Mouse (Mus musculus) heart, embryonic 11.5 days (tissue): ENCODE data around the gene Sema3b. TPM values are rescaled to one million over a fixed set of nuclear protein-coding genes. Genes with fewer than 3 reads are reported as not detected.
"Not testable (repeated sequence)": the region's sequence is repeated elsewhere in the genome, so short reads cannot be mapped to it uniquely, and the experiment has no call there.

Source experiments
- ATAC-seq: fragments of 200-750 bp; cut with Nextera tagmentation; replicated peaks from 2 replicates; pipeline ENCODE4 v1.8.0; 2017; ENCODE audit warnings: moderate library complexity; ENCODE audit not compliant: insufficient number of reproducible peaks, low FRiP score, low TSS enrichment
- H3K27ac ChIP-seq: fragments of 300-500 bp; sonication (generic); 2 replicates; pipeline ENCODE4 v1.5.1; 2014; ENCODE audit warnings: mild to moderate bottlenecking, low read depth, low read length
- H3K27me3 ChIP-seq: fragments of 300-500 bp; sonication (generic); 2 replicates; pipeline ENCODE4 v1.6.1; 2014; ENCODE audit warnings: mild to moderate bottlenecking, low read length, mixed read lengths; ENCODE audit not compliant: control insufficient read depth, insufficient read depth
- H3K36me3 ChIP-seq: fragments of 300-500 bp; sonication (generic); 2 replicates; pipeline ENCODE4 v1.6.1; 2014; ENCODE audit warnings: mild to moderate bottlenecking, low read length, moderate library complexity, mixed read lengths; ENCODE audit not compliant: control insufficient read depth, insufficient read depth
- H3K4me1 ChIP-seq: fragments of 300-500 bp; sonication (generic); 2 replicates; pipeline ENCODE4 v1.6.1; 2014; ENCODE audit warnings: low read length; ENCODE audit not compliant: control insufficient read depth, insufficient read depth
- H3K4me2 ChIP-seq: fragments of 300-500 bp; sonication (generic); 2 replicates; pipeline ENCODE4 v1.6.1; 2014; ENCODE audit warnings: mild to moderate bottlenecking, moderate library complexity
- H3K4me3 ChIP-seq: fragments of 300-500 bp; sonication (generic); 2 replicates; pipeline ENCODE4 v1.5.1; 2014; ENCODE audit warnings: low read depth, low read length
- H3K9ac ChIP-seq: fragments of 300-500 bp; sonication (generic); 2 replicates; pipeline ENCODE4 v1.6.1; 2014; ENCODE audit warnings: mild to moderate bottlenecking, low read depth, low read length, moderate library complexity
- H3K9me3 ChIP-seq: fragments of 300-500 bp; sonication (generic); replicated peaks from 2 replicates; pipeline ENCODE4 v1.6.1; 2016; ENCODE audit warnings: low read length; ENCODE audit not compliant: control insufficient read depth
- WGBS: fragments of 180-500 bp; shearing (Covaris S2); extraction: QIAGEN DNeasy Blood & Tissue Kit; methylation state at CpG from one replicate; pipeline ENCODE4 v1.1.7; 2014; ENCODE audit not compliant: insufficient replicate concordance; 5-methylcytosine and 5-hydroxymethylcytosine counted together
- polyA plus RNA-seq: library from polyadenylated mRNA; unstranded; fragments of >200 nt; fragmentation: Nextera tagmentation; extraction: Ambion mirVana; gene quantifications from 2 replicates; pipeline ENCODE4 v1.2.1, GENCODE M21; 2014

The Sema3b gene
- polyA plus RNA-seq, 1 experiment from 2014 or later = 5.1 TPM

DNA sequence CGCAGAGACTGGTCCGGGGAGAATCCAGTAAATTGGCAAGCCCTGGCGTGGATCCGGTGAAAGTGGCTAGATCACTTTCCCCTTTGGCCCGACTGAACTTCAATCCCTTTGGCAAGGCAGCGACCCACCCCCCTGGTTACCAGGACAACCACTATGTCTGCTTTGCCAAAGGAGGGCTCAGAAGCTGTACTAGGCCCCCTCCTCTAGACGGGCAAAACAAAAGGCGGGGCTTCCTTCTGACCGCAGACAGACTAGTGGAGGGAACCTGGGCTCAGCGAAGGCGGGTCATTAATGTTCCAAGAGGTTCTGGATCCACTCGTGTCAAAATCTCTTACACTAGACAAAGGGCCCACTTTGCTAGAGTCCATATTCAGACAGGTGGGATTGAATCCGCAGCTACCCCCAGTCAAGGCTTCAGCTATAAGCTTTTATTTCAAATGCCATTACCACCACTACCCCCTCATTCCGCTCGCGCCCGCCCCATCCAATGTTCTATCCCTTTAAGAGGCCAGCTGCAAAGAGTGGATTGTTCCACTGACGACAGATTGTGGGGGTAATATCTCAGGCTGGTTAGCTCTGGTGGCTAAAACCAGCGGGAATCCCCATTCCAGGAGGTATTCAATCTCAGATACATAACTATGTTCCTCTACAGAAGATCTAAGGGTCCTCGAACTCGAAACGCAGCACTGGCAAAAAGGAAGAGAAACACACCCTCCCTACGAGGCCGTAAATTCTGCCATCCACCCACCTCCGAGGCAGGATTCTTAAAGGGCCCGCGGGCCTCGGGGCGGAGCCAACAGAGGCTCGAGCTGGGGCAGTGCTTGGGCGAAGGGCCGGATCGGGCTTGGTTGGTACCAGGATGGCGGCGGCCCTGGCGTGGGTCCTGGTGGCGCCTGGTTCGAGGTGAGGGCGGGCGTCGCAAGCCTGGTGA is 40.4 kb downstream of the Sema3b start:
- Histone ChIP-seq H3K9me3 (no peaks in the 10 kb centered on the region), H3K27ac (peak overlapping the region; percentile 86), H3K36me3 (peaks cover 22% of the 10 kb centered on the region), H3K9ac (peak overlapping the region; percentile 92), H3K4me1 (peaks cover 46% of the 10 kb centered on the region), H3K27me3 (no peaks in the 10 kb centered on the region), H3K4me3 (peak overlapping the region; percentile 85), H3K4me2 (peak overlapping the region; percentile 93)
- under 1% methylated on average over 41 of the region's 41 CpGs for WGBS
- peak; percentile 68 for ATAC-seq

DNA sequence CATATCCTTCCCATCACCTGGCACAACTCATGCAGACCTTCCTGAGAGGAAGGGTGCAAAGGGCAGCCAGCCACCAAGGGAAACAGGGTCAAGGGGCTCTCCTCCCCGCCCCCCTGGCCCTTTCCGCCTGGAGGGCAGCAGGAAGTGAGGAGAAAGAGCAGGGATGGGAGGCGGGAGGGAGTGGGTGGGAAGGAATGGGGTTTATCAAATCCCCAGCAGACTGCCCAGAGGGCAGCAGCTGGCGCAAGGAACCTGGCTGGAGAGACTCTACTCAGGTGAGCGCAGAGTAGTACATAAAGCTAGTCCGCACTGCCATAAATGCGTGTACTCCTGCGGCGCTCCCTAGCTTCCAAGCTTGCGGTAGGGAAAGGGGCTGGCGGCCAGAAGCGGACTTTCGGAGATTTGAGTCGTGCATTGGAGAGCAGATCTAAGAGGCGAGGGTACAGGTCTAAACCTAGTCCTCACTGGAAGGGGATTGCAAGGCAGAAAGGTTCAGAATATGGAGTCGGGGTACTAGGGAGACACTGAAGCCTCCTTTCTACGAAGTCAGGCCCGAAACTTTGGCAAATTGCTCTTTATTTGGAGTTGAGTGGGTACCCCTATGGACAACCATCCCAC is 41.2 kb downstream of the Sema3b start, which contains the start of gene Hyal2:
Hyal2 (plus strand) TSS at position 244 of the 618 bp plus-strand sequence.
- ATAC-seq = no peak
- WGBS = 9% methylated on average over 18 of the region's 18 CpGs
- Histone ChIP-seq H3K36me3 (peaks cover 16% of the 10 kb centered on the region), H3K4me3 (peak within 1 kb of the TSS; percentile 85), H3K9ac (peak within 1 kb of the TSS; percentile 92), H3K27ac (peak within 1 kb of the TSS; percentile 86), H3K9me3 (no peaks in the 10 kb centered on the region), H3K27me3 (no peaks in the 10 kb centered on the region), H3K4me1 (peaks cover 46% of the 10 kb centered on the region), H3K4me2 (peak within 1 kb of the TSS; percentile 93)

DNA sequence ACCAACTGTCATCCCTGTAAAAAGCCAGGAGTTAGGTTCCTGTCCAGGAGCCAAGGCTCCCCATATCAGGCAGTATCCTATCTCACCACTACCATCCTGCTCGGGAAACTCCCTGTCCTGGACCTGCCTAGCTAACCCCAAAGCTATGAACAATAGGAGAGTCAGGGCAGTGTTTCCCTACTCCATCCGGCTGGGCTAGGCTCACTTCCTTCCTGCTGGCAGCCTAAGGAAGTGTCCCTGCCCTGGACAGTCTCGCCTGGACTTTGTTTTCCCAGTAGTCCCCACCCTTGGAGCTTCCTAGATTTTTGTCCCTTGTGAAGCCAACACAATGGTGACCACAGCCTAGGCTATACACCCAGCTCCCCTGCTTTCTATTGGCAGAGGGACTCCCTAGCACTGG is 42.2 kb downstream of the Sema3b start:
- Histone ChIP-seq H3K4me2 (peak overlapping the region; percentile 93), H3K9me3 (no peaks in the 10 kb centered on the region), H3K4me3 (peak overlapping the region; percentile 3; the same call in 1 of the 2 replicates), H3K4me1 (peaks cover 44% of the 10 kb centered on the region), H3K36me3 (peaks cover 16% of the 10 kb centered on the region), H3K27ac (peak overlapping the region; percentile 86), H3K27me3 (no peaks in the 10 kb centered on the region), H3K9ac (no peak overlapping the region)
- ATAC-seq = no peak
- WGBS = 62% methylated on average over 3 of the region's 3 CpGs

DNA sequence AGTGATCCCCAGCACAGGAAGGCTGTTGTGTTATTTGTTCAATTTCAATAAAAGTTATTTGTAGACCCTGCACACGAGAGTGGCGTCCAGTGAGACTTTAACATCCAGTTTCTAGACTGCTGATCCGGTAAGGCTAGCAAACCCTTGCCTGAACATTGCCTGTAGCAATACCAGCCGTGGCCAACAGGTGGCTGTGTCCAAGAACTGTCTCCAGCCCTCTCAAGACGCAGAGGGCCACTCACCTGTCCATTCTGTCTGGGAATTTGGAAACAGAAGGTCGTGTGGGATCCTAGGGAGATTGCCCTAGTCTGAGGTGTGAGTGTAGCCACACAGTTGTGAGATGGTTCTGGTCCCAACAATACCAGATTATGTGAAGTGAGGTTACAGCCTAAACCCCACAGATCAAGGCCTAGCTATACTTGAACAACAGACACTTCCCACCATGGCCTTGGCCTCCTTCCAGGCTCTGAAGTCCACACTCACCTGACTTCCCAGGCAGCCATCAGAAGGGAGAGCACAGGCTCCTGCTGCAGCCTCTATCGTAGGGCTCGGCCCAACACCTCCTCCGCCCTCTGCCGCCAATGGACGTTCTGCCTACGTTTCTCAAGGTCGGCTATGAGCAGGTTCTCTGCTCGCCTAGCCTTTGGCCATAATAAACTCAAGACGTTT is 42.9 kb downstream of the Sema3b start:
- Histone ChIP-seq H3K9me3 (no peaks in the 10 kb centered on the region), H3K27ac (peak overlapping the region; percentile 86), H3K4me2 (peak overlapping the region; percentile 93), H3K4me3 (0 out of 2 replicates have a peak overlapping the region, but pooled peaks have one; percentile 10), H3K36me3 (peaks cover 19% of the 10 kb centered on the region), H3K9ac (0 out of 2 replicates have a peak overlapping the region, but pooled peaks have one; percentile 39), H3K27me3 (no peaks in the 10 kb centered on the region), H3K4me1 (peaks cover 38% of the 10 kb centered on the region)
- 49% methylated on average over 15 of the region's 15 CpGs for WGBS
- ATAC-seq = no peak

DNA sequence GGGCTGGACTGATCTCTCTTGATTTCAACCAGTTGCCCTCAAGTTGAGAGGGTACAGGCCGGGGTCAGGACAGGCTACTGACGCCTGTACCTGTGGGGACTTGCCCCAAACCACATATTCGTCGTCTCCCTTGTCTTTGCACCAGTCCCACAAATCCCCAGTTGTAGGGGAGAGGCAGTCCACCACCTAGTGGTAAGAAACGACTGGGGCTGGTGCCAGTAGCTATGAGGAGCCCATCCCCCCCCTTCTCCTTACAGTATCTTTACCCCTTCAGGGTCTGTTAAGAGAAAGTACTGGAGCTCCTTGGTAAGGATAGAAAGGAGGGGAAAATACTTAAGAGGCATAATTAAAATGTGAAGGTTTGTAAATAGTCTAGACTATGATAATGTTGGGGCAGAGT is 43.5 kb downstream of the Sema3b start:
- ATAC-seq, H3K9me3 ChIP-seq, H3K9ac ChIP-seq, H3K4me3 ChIP-seq, H3K27me3 ChIP-seq: not testable (repeated sequence)
- Histone ChIP-seq H3K36me3 (peaks cover 21% of the 10 kb centered on the region), H3K4me2 (0 out of 2 replicates have a peak overlapping the region, but pooled peaks have one; percentile 14), H3K27ac (0 out of 2 replicates have a peak overlapping the region, but pooled peaks have one; percentile 4), H3K4me1 (peaks cover 32% of the 10 kb centered on the region)
- WGBS = 43% methylated on average over 5 of the region's 5 CpGs

DNA sequence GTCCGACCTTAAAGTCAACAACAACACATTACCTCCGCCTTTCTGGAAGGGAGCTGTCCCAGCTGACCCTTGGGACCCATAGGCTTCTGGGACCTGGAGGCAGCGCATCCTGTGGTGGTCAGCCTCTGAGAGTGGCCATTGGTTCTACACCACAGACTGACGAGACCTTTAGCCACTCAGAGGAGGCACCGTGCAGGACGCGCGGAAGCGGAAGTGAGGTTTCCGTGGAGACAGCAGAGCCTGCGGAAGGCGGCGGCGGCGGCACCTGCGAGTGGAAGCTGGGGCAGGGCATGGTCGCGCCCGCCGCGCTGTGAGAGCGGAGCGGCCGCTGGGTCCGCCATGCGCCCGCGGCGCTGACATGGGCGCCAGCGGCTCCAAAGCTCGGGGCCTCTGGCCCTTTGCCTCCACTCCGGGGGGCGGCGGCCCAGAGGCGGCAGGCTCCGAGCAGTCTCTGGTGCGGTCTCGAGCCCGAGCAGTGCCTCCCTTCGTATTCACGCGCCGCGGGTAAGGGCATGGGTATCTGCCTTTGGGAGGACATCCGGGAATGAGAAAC is 45.9 kb downstream of the Sema3b start, which contains the start of gene Tusc2:
Tusc2 (plus strand) TSS at position 227 of the 553 bp plus-strand sequence.
- peak within 1 kb of the TSS; percentile 80 for H3K4me2 ChIP-seq
- ATAC-seq = peak; percentile 88
- peak within 1 kb of the TSS; percentile 90 for H3K4me3 ChIP-seq
- peak within 1 kb of the TSS; percentile 82 for H3K9ac ChIP-seq
- H3K27me3 ChIP-seq = no peaks in the 10 kb centered on the region
- under 1% methylated on average over 46 of the region's 46 CpGs for WGBS
- H3K36me3 ChIP-seq = peaks cover 30% of the 10 kb centered on the region
- peak within 1 kb of the TSS; percentile 63 for H3K27ac ChIP-seq
- peaks cover 23% of the 10 kb centered on the region for H3K4me1 ChIP-seq
- no peaks in the 10 kb centered on the region for H3K9me3 ChIP-seq

DNA sequence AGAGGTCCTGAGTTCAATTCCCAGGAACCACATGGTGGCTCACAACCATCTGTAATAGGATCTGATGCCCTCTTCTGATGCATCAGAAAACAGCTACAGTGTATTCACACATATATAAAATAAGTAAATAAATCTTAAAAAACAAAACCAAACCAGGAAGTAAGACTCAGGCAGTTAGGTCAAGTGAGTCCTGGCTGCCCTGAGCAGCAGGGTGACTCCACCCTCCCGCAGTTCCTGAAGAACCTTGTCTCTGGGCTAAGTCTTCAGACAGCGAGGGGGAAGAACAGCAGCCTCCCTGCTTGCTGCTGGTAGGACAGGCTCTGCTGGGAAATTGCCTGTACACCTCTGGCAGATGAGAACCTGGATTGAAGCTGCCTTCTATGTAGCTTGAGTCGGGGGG is 52.7 kb downstream of the Sema3b start:
- H3K27me3 ChIP-seq = peaks cover 3% of the 10 kb centered on the region; the same call in 1 of the 2 replicates
- H3K9me3 ChIP-seq = no peaks in the 10 kb centered on the region
- no peak for ATAC-seq
- 64% methylated on average over 3 of the region's 3 CpGs for WGBS
- peak overlapping the region; percentile 97; the same call in 1 of the 2 replicates for H3K9ac ChIP-seq
- H3K4me1 ChIP-seq = peaks cover 35% of the 10 kb centered on the region
- peak overlapping the region; percentile 98 for H3K4me2 ChIP-seq
- H3K27ac ChIP-seq = no peak overlapping the region
- peaks cover 30% of the 10 kb centered on the region for H3K36me3 ChIP-seq
- H3K4me3 ChIP-seq = peak overlapping the region; percentile 84

DNA sequence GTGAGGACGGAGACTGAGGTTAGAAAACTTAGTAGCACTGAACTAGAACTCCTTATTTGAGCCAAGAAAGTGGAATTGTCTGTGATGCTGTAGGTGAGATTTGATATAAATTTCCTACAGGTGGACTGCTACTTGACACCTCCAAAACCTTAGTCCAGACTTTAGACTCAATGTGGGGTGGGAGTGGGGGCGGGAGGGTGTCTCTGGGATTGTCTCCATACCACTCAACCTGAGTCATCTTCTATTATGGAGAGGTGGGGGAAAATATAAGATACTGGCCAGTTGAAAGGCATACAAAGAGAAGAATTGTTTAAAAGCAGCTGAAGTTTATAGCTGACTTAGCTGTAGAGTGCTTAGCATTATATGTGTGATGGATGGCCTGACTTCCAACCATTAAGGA is 53.3 kb downstream of the Sema3b start:
- no peaks in the 10 kb centered on the region for H3K9me3 ChIP-seq
- H3K4me3 ChIP-seq = peak overlapping the region; percentile 84
- peak overlapping the region; percentile 98 for H3K4me2 ChIP-seq
- ATAC-seq = no peak
- H3K4me1 ChIP-seq = peaks cover 41% of the 10 kb centered on the region
- H3K27me3 ChIP-seq = peaks cover 7% of the 10 kb centered on the region
- peak overlapping the region; percentile 98 for H3K27ac ChIP-seq
- peak overlapping the region; percentile 97 for H3K9ac ChIP-seq
- WGBS = 32% methylated on average over 2 of the region's 2 CpGs
- peaks cover 25% of the 10 kb centered on the region for H3K36me3 ChIP-seq
